Mouse (Mus musculus): ENCODE measurements around the gene Ndufa10. TPM values are rescaled to one million over a fixed set of nuclear protein-coding genes. Genes with fewer than 3 reads are reported as not detected.

Gene Ndufa10
- polyA plus RNA-seq, 1 experiment from 2014 or later, result 335 TPM

DNA sequence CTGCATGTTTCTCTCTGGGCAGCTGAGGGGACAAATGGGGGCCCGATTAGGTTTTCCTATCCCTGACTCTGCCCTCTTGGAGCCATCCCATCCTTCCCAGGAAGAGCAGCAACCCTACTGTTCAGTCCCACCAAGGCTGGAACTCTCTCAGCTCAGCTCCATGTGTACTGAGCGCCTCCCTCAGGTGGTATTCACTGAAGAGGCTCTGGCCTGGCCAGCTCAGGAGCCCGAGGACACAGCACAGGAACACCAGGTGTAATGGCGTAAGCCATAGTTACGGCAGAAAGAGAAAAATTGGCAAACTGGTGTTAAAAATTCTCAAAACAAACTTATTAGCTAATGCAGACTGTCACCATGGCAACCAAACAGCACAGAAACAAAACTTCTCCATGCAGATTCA, 68.5 kb downstream of the Ndufa10 start:
- 80% methylated on average over 5 of the region's 5 CpGs for WGBS
- Histone ChIP-seq H3K9ac (no peak overlapping the region), H3K9me3 (no peaks in the 10 kb centered on the region), H3K4me1 (replicated peaks) (no peaks in the 10 kb centered on the region), H3K4me3 (replicated peaks) (no peak overlapping the region), H3K4me2 (replicated peaks) (no peak overlapping the region), H3K36me3 (no peaks in the 10 kb centered on the region), H3K27ac (no peak overlapping the region), H3K27me3 (replicated peaks) (no peaks in the 10 kb centered on the region)
- no peak for ATAC-seq

DNA sequence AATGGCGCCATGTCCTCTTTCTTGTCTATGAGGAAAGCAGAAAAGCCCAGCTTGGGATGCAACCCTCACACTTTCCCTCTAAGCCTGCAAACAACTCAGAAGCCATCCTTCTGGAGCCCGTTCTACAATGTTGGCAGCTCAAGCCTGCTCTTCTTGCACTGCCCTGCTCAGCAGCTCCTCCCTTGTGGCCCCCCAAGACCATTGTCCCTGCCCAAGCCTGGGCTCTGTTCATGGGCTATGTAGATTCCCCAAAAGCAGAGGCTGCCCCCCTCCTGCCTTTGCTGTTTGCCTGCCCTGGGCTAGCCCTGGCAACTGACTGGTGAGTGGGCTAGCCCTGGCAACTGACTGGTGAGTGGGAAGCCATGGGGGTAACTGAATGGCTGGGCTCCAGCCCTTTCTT, 73.1 kb downstream of the Ndufa10 start:
- no peak overlapping the region for H3K27ac ChIP-seq
- no peak overlapping the region for H3K4me2 ChIP-seq (replicated peaks)
- 0 out of 2 replicates have a peak, but pooled peaks cover 2% of the 10 kb centered on the region for H3K4me1 ChIP-seq (replicated peaks)
- no peaks in the 10 kb centered on the region for H3K27me3 ChIP-seq (replicated peaks)
- ATAC-seq, result no peak
- no peak overlapping the region for H3K9ac ChIP-seq
- H3K36me3 ChIP-seq, result no peaks in the 10 kb centered on the region
- no peak overlapping the region for H3K4me3 ChIP-seq (replicated peaks)
- H3K9me3 ChIP-seq, result no peaks in the 10 kb centered on the region
- WGBS, result 86% methylated on average over 2 of the region's 2 CpGs

DNA sequence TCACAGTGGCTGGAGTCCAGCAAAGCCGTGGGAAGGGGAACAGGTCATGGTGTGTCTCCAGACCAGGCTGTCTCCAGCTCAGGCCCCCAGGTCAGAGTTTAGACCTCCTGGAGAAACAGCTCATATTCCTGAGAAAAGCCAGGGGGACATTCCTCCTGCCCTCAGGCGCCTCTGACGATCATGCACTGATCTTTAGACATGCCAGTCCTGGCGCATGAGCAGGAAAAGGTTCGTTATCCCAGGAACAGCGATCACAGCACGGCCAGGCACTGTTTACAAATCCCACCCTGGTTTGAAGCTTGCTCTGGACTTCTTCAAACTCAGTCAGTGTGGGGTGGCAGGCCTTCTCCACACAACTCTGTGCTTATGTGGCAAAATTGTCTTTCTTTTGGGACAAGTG, 75.1 kb downstream of the Ndufa10 start:
- Histone ChIP-seq H3K9me3 (no peaks in the 10 kb centered on the region), H3K9ac (no peak overlapping the region), H3K27ac (no peak overlapping the region), H3K4me1 (replicated peaks) (0 out of 2 replicates have a peak, but pooled peaks cover 2% of the 10 kb centered on the region), H3K27me3 (replicated peaks) (no peaks in the 10 kb centered on the region), H3K4me3 (replicated peaks) (no peak overlapping the region), H3K4me2 (replicated peaks) (no peak overlapping the region), H3K36me3 (no peaks in the 10 kb centered on the region)
- ATAC-seq, result no peak
- WGBS, result 29% methylated on average over 7 of the region's 7 CpGs

DNA sequence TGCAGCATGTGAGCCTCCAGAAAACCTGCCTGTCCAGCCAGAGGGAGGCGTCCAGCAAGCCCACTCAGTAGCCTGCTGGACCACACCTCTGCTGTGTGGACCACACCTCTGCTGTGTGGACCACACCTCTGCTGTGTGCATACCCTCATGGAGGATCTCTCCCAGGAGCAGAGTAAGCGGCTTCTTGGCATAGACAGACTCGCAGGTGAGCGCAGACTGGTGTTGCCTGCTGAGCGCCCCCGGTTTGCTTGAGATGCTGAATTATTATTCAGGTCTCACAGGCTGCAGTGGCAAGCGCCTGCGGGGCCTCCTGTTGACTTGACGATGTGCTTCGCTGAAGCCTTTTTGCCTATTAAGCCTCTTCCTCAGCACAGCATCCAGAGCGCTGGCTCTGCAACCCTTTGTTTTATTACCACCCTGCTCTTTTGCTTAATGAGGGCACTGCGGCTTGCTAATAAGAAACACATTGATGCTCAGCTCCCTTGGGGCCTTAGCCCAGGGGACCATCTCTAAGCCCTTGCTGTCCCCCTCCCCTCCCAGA, 76.1 kb downstream of the Ndufa10 start:
- Histone ChIP-seq H3K36me3 (no peaks in the 10 kb centered on the region), H3K4me1 (replicated peaks) (0 out of 2 replicates have a peak, but pooled peaks cover 2% of the 10 kb centered on the region), H3K4me2 (replicated peaks) (no peak overlapping the region), H3K9ac (no peak overlapping the region), H3K27me3 (replicated peaks) (no peaks in the 10 kb centered on the region), H3K27ac (no peak overlapping the region), H3K9me3 (no peaks in the 10 kb centered on the region), H3K4me3 (replicated peaks) (no peak overlapping the region)
- WGBS, result 35% methylated on average over 12 of the region's 12 CpGs
- no peak for ATAC-seq

DNA sequence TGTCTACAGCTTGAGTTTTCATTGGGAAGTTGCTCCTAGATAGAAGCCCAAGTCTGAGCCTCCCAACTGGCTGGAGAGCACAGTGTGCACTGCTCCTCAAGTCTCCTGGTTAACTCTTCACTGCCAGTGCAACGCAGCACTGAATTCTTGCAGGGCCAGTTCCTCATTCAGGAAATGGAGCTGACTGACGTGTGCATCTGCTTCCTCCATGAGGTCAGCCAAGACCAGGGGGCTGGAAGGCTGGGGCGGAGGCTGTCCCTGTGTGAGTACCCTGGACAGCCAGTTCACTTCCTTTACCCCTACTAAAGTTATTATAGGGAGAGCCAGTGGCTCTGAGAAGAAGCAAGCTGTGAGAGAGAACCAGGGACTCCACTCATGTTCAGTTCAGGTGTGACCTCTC, 79.4 kb downstream of the Ndufa10 start:
- no peak for ATAC-seq
- no peak overlapping the region for H3K4me3 ChIP-seq (replicated peaks)
- 68% methylated on average over 3 of the region's 3 CpGs for WGBS

DNA sequence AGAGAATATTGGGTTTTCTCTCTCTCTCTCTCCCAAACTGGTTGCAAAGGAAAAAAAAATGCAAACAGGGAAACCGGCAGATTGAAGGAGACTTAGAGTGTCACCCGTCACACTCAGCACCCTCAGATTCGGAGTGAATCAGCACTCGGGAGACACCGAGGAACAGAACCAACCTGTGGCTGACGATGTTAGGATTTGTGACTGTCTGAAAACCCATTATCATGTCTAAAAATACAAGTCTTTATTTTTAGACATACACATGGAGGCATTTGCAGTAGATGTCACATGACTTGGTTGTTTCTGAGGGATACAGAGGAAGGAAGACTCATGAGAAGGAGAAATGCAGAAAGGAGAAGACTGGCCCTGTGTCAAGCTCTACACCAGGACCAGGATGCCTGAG, 80.5 kb downstream of the Ndufa10 start:
- no peaks in the 10 kb centered on the region for H3K9me3 ChIP-seq
- H3K27ac ChIP-seq, result no peak overlapping the region
- H3K4me1 ChIP-seq (replicated peaks), result 0 out of 2 replicates have a peak, but pooled peaks cover 2% of the 10 kb centered on the region
- no peaks in the 10 kb centered on the region for H3K36me3 ChIP-seq
- H3K4me2 ChIP-seq (replicated peaks), result no peak overlapping the region
- 88% methylated on average over 6 of the region's 6 CpGs for WGBS
- no peak for ATAC-seq
- H3K4me3 ChIP-seq (replicated peaks), result no peak overlapping the region
- no peak overlapping the region for H3K9ac ChIP-seq
- H3K27me3 ChIP-seq (replicated peaks), result no peaks in the 10 kb centered on the region

More for the DNA sequence above, 79.4 kb downstream of the Ndufa10 start:
- Histone ChIP-seq H3K36me3 (no peaks in the 10 kb centered on the region), H3K4me1 (replicated peaks) (0 out of 2 replicates have a peak, but pooled peaks cover 2% of the 10 kb centered on the region), H3K9me3 (no peaks in the 10 kb centered on the region), H3K27ac (no peak overlapping the region), H3K4me2 (replicated peaks) (no peak overlapping the region), H3K9ac (no peak overlapping the region), H3K27me3 (replicated peaks) (no peaks in the 10 kb centered on the region)

Other genes starting within 250 kb of the Ndufa10 start
- gene Olfr1416, start 11.3 kb upstream of the Ndufa10 start, polyA plus RNA-seq (2015; fragmentation: Nextera tagmentation; extraction: Ambion mirVana), result not detected in 2 replicates
- gene Olfr1415, start 22.2 kb upstream of the Ndufa10 start, polyA plus RNA-seq (2015; fragmentation: Nextera tagmentation; extraction: Ambion mirVana), result not detected in 2 replicates
- gene Olfr1414, start 44.8 kb upstream of the Ndufa10 start, polyA plus RNA-seq (2015; fragmentation: Nextera tagmentation; extraction: Ambion mirVana), result not detected in 2 replicates
- not detected in 2 replicates for gene Olfr1413, start 97.5 kb upstream of the Ndufa10 start, polyA plus RNA-seq (2015; fragmentation: Nextera tagmentation; extraction: Ambion mirVana)
- gene Olfr1412, start 111.9 kb upstream of the Ndufa10 start, polyA plus RNA-seq (2015; fragmentation: Nextera tagmentation; extraction: Ambion mirVana), result not detected in 2 replicates
- not detected in 2 replicates for gene Olfr1411, start 120.6 kb upstream of the Ndufa10 start, polyA plus RNA-seq (2015; fragmentation: Nextera tagmentation; extraction: Ambion mirVana)
- gene Olfr1410, start 131.9 kb upstream of the Ndufa10 start, polyA plus RNA-seq (2015; fragmentation: Nextera tagmentation; extraction: Ambion mirVana), result not detected in 2 replicates
- gene Olfr12, start 143.9 kb upstream of the Ndufa10 start, polyA plus RNA-seq (2015; fragmentation: Nextera tagmentation; extraction: Ambion mirVana), result not detected in 2 replicates
- gene Cops9, start 168.1 kb upstream of the Ndufa10 start, polyA plus RNA-seq (2015; fragmentation: Nextera tagmentation; extraction: Ambion mirVana), result 364 and 407 TPM in 2 replicates
- gene Otos, start 175.0 kb upstream of the Ndufa10 start, polyA plus RNA-seq (2015; fragmentation: Nextera tagmentation; extraction: Ambion mirVana), result 0.15 and 0.18 TPM in 2 replicates

Data from intestine, embryonic 15.5 days (tissue).